Mouse (Mus musculus) spleen, postnatal 10 days (tissue): ENCODE results near the gene Fscn2.
"Not testable (repeated sequence)": the region's sequence is repeated elsewhere in the genome, so short reads cannot be mapped to it uniquely, and the experiment has no call there.

ENCODE experiments used
- DNase-seq, 2 experiments: peaks; one replicate each; pipeline ENCODE4 v3.0.0; 2021 to 2022; ENCODE audit warnings: low spot score in 2 of 2

Fscn2 gene

GRCm38 (mm10) chr11:120345067-120345681 lies 16.2 kb upstream of the Fscn2 start:
- peak in 1 of 2 experiments; percentile 7 for DNase-seq

- peak in 1 of 2 experiments; percentile 14 for DNase-seq
Observed at GRCm38 (mm10) chr11:120346383-120347034, 14.8 kb upstream of the Fscn2 start.

- DNase-seq: peak; percentile 36 to 41
Observed at GRCm38 (mm10) chr11:120347301-120347700, 14.0 kb upstream of the Fscn2 start.

GRCm38 (mm10) chr11:120347791-120348683 lies 13.3 kb upstream of the Fscn2 start, which contains the start of gene Actg1:
Actg1 (minus strand) TSS chr11:120348542.
- DNase-seq: peak; percentile 82 to 85

- peak; percentile 59 to 63 for DNase-seq
Observed at GRCm38 (mm10) chr11:120348684-120349370, 12.5 kb upstream of the Fscn2 start.

GRCm38 (mm10) chr11:120349371-120349985 lies 11.9 kb upstream of the Fscn2 start:
- DNase-seq: peak; percentile 54 to 71

- peak; percentile 75 to 76 for DNase-seq
Observed at GRCm38 (mm10) chr11:120349986-120350702, 11.2 kb upstream of the Fscn2 start.

GRCm38 (mm10) chr11:120350711-120351110 lies 10.6 kb upstream of the Fscn2 start:
- peak; percentile 40 to 46 for DNase-seq

GRCm38 (mm10) chr11:120351250-120352092 lies 9.9 kb upstream of the Fscn2 start:
- peak; percentile 22 to 26 for DNase-seq

- DNase-seq: not testable (repeated sequence)
Observed at GRCm38 (mm10) chr11:120352093-120352350, 9.3 kb upstream of the Fscn2 start.

GRCm38 (mm10) chr11:120352571-120353290 lies 8.6 kb upstream of the Fscn2 start:
- peak in 1 of 2 experiments; percentile 27 for DNase-seq

GRCm38 (mm10) chr11:120353500-120354303 lies 7.6 kb upstream of the Fscn2 start:
- peak; percentile 92 to 93 for DNase-seq

GRCm38 (mm10) chr11:120354304-120355276 lies 6.7 kb upstream of the Fscn2 start:
- DNase-seq: peak in 1 of 2 experiments; percentile 33

GRCm38 (mm10) chr11:120355277-120356039 lies 5.9 kb upstream of the Fscn2 start:
- DNase-seq: peak in 1 of 2 experiments; percentile 24

GRCm38 (mm10) chr11:120356319-120356840 lies 5.0 kb upstream of the Fscn2 start:
- no peak for DNase-seq

- DNase-seq: no peak
Observed at GRCm38 (mm10) chr11:120356900-120357299, 4.4 kb upstream of the Fscn2 start.
